Mouse (Mus musculus): Measurements from ENCODE around the gene Prph.
A peak's percentile ranks its signal among the peaks of the same experiment; 100 is the strongest.
"Not testable (repeated sequence)": the region's sequence is repeated elsewhere in the genome, so short reads cannot be mapped to it uniquely, and the experiment has no call there.

The Prph gene

GRCm38 (mm10) chr15:99076011-99076410 is 21.0 kb downstream of the Prph start:
- DNase-seq = not testable (repeated sequence)

- no peak for DNase-seq
Observed at GRCm38 (mm10) chr15:99078181-99078910, 23.4 kb downstream of the Prph start.

- no peak for DNase-seq
Observed at GRCm38 (mm10) chr15:99079804-99080203, 24.8 kb downstream of the Prph start.

GRCm38 (mm10) chr15:99082322-99082721 is 27.3 kb downstream of the Prph start:
- DNase-seq = no peak

GRCm38 (mm10) chr15:99082840-99083239 is 27.9 kb downstream of the Prph start:
- no peak for DNase-seq

- peak in 1 of 2 experiments; percentile 32 for DNase-seq
Observed at GRCm38 (mm10) chr15:99083258-99083657, 28.3 kb downstream of the Prph start.

GRCm38 (mm10) chr15:99083867-99084557 is 29.0 kb downstream of the Prph start:
- DNase-seq = no peak

- DNase-seq = no peak
Observed at GRCm38 (mm10) chr15:99084618-99085017, 29.6 kb downstream of the Prph start.

- DNase-seq = no peak
Observed at GRCm38 (mm10) chr15:99085997-99086396, 31.0 kb downstream of the Prph start.

GRCm38 (mm10) chr15:99087253-99088075 is 32.5 kb downstream of the Prph start, which contains the start of gene C1ql4:
TSS of gene C1ql4 (minus strand) at chr15:99087817.
- no peak for DNase-seq

- peak; percentile 65 to 76 for DNase-seq
Observed at GRCm38 (mm10) chr15:99088292-99088691, 33.3 kb downstream of the Prph start.

- DNase-seq = no peak
Observed at GRCm38 (mm10) chr15:99089069-99089468, 34.1 kb downstream of the Prph start.

- no peak for DNase-seq
Observed at GRCm38 (mm10) chr15:99092870-99093269, 37.9 kb downstream of the Prph start, which contains the start of gene Dnajc22. TSS of gene Dnajc22 (plus strand) at chr15:99093170.

- DNase-seq = peak; percentile 39 to 44
Observed at GRCm38 (mm10) chr15:99093291-99094258, 38.6 kb downstream of the Prph start.

- DNase-seq = no peak
Observed at GRCm38 (mm10) chr15:99094631-99095270, 39.8 kb downstream of the Prph start.

- DNase-seq = no peak
Observed at GRCm38 (mm10) chr15:99095356-99095755, 40.4 kb downstream of the Prph start.

- no peak for DNase-seq
Observed at GRCm38 (mm10) chr15:99096061-99096793, 41.3 kb downstream of the Prph start.

GRCm38 (mm10) chr15:99096831-99097500 is 42.0 kb downstream of the Prph start:
- DNase-seq = no peak

GRCm38 (mm10) chr15:99097840-99098492 is 43.0 kb downstream of the Prph start:
- DNase-seq = no peak

GRCm38 (mm10) chr15:99098493-99098861 is 43.5 kb downstream of the Prph start:
- DNase-seq = no peak
